Comparison of ENCODE assay signal across 8 mouse cellular contexts in the genomic region with DNA sequence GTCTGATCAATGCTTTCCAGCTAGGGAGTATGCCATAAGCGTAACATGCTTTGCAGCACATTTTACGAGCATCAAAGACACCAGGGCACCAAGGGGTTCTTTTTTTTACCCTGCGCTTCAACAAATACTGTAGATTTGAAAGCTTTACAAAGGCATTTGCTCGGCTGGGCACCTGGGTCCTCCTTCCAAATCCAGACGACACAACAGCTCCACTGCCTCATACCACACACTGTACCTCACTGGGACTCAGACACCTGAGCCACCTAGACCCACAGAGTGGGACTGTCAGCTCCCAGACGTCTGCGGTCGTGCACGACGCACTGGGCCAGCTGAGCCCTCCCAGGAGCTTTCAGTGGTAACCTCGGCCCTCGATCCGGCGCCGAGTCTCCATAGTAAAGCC. TPM values are rescaled to one million over a fixed set of nuclear protein-coding genes. Genes with fewer than 3 reads are reported as not detected.
DNase-seq lines count a peak whose midpoint lies in the region; ATAC-seq lines count a peak whose summit lies in the region.

No protein-coding gene starts in this region.

- no peaks in the 10 kb centered on the region for H3K27me3 ChIP-seq in embryonic facial prominence, embryonic 14.5 days (replicated peaks; ENCODE audit: control insufficient read depth, insufficient read depth, low read length)

- DNase-seq in CD4-positive helper T cell, adult 2 months (ENCODE audit: low read depth, low spot score) = peak; percentile 54
- peak; percentile 50 for DNase-seq in ZHBTc4 (ENCODE audit: low read depth, low spot score)
- peak; percentile 58 for DNase-seq in embryonic facial prominence, embryonic 14.5 days (ENCODE audit: low spot score)
- DNase-seq in heart, postnatal 36 days = peak; percentile 36 to 52
- peak; percentile 14 to 20 for DNase-seq in layer of hippocampus, postnatal 14 days (ENCODE audit: low spot score in 2 of 2)
- peak; percentile 42 for DNase-seq in lung, postnatal 14 days
- peak; percentile 35 to 37 for DNase-seq in right cerebral cortex, postnatal 10 days (ENCODE audit: low spot score in 2 of 2)

- H3K4me1 ChIP-seq in embryonic facial prominence, embryonic 14.5 days (ENCODE audit: control insufficient read depth, insufficient read depth, low read length) = 0 out of 2 replicates have a peak, but pooled peaks cover 6% of the 10 kb centered on the region

- H3K27ac ChIP-seq in embryonic facial prominence, embryonic 14.5 days (replicated peaks; ENCODE audit: low read depth, low read length) = no peak overlapping the region

- intact Hi-C loops in heart, postnatal 36 days (cut with DNase I) = loop anchor here (5.0 to 10.0 kb wide), 2 partner anchors 54 to 117 kb away; no protein-coding TSS in a partner anchor

- no peaks in the 10 kb centered on the region for H3K36me3 ChIP-seq in embryonic facial prominence, embryonic 14.5 days (ENCODE audit: control insufficient read depth, insufficient read depth, low read length)

- no peaks in the 10 kb centered on the region for H3K9me3 ChIP-seq in embryonic facial prominence, embryonic 14.5 days (ENCODE audit: control insufficient read depth, low read length)

- H3K9ac ChIP-seq in embryonic facial prominence, embryonic 14.5 days (ENCODE audit: low read depth, low read length) = peak overlapping the region; percentile 78

- ATAC-seq in embryonic facial prominence, embryonic 14.5 days (ENCODE audit: low read depth) = no peak; the same call in 1 of the 2 replicates
- ATAC-seq in monocyte, adult 5-6 weeks (replicated peaks; ENCODE audit: insufficient number of reproducible peaks, low FRiP score, low TSS enrichment, poor library complexity, severe bottlenecking) = no peak

- peak overlapping the region; percentile 81 for H3K4me2 ChIP-seq in embryonic facial prominence, embryonic 14.5 days (ENCODE audit: low read depth, low read length)

- H3K4me3 ChIP-seq in embryonic facial prominence, embryonic 14.5 days (ENCODE audit: low read depth, low read length) = peak overlapping the region; percentile 87

- WGBS in embryonic facial prominence, embryonic 14.5 days = 1% methylated on average over 15 of the region's 15 CpGs

RNA-seq across cellular contexts. Expression of a gene that starts 1.2 kb away (rescaled TPM):
- 5.7 and 6.2 TPM in 2 replicates for polyA plus RNA-seq in embryonic facial prominence, embryonic 14.5 days (2014; fragmentation: Nextera tagmentation; extraction: Ambion mirVana)
- 10 to 100 TPM; 27.0 to 42.0 TPM for total RNA-seq in heart, postnatal 36 days (2021)
- total RNA-seq in layer of hippocampus, postnatal 14 days (2021) = 10 to 100 TPM; 26.7 to 27.6 TPM
- total RNA-seq in monocyte, adult 5-6 weeks (2017) = 2.0 to 6.7 TPM (median 3.4 TPM) in 3 replicates
